Mouse (Mus musculus): ENCODE data around the gene Cox17. TPM values are rescaled to one million over a fixed set of nuclear protein-coding genes. Genes with fewer than 3 reads are reported as not detected.

The Cox17 gene
- total RNA-seq, 2 experiments from 2014 or later, result 127 to 139 TPM

DNA sequence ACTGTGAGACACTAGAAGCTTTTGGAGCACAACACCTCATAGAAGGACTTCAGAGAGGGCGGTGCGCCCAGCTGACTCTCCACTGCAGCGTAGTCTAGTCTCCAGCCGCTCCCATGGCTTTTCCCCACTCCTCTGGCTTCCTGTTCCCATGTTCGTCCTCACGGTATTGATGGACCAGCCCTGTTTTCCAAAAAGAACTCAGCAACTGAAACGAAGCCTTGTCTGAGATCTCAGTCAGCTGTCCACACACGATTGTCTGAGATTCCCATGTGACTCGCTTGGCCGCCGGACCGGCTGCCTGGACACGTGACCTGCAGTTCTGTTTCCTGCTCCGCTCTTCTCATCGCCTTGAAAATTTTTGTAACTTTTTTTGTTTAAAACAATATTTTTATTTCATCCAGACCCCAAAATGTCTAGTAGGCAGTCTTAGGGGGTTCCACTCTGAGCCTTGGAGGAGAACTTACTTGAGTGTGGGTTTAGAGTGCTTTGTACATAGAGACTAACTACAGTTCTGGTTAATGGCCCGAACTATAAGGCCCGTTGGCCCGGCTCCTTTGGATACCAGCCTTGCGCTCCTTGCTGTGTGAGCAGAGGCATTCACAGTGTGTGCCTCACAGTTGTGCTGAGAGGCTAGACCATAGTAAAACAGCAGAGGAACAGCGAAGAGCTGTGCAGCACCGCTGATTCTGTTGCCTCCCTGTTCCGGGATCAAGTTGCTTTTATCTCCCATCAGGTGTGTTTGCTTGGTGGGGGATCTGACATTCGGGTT is 45.5 kb downstream of the Cox17 start:
- DNase-seq, result peak; percentile 72

DNA sequence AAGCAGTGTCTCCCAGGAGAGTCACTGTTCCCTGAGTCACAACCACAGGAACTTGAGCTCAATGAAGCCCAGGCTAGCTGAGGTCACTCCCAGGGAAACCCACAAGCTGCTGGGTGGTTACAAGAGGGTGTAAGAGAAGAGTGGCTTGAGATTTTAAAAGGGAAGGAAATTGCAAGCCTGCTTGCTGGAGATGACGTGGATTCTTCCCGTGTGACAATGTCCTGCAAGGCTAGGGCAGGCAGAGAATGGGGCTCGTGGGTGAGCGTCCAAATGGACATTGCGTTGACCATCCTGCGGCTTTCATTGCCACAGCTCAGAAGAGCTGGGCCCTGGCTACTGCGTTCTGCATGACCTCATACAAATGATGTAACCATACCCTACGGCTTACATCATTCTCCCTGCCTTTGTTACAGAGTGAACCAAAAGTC is 47.4 kb downstream of the Cox17 start:
- DNase-seq, result no peak

DNA sequence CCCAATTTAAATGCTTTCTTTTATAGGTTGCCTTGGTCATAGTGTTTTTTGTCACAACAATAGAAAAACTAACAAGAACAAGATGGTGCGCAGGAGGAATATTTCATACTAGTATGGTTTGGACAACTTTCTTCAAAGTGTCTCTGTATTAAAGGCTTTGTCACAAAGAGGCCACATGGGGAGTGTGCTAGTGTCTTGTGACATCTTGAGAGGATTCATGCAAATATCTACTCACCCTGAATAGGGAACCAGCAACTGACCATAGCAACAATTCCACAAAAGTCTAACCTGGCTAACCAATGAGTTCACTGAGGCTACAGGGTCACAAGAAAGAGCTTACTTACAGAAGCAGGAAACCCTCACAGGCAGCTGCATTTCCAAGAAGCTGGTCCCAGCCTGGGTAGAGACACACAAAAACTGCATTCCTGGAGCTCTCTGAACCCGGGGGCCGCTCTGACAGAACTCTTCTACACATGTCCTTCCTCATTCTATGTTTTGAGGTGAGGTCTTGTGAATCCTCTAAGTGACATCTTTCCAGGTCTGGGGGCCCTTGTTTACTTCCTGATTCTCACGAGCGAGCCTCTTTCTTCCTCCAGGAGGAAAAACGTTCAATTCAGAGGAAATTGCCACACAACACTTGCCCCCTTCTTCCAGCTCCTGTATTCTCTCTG is 48.4 kb downstream of the Cox17 start:
- no peak for DNase-seq

DNA sequence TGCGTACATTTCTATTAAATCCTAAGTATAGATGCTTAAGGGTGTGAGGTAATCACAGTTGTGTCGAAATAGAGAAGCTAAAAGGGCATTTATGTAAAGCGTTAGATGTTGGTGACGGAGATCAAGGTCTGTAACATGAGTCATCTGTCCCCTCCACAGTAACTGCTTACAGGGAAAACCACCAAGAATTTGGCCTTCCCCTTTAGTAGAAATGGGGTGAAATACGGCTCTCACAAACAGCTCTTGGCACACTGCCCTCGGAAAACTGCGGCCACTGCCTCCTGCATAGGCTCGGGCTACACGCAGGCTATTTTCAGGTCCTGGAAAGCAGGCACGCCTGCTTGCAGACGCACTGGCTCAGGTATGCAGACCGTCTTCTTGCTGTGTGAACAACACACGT is 49.4 kb downstream of the Cox17 start:
- peak; percentile 72 for DNase-seq

DNA sequence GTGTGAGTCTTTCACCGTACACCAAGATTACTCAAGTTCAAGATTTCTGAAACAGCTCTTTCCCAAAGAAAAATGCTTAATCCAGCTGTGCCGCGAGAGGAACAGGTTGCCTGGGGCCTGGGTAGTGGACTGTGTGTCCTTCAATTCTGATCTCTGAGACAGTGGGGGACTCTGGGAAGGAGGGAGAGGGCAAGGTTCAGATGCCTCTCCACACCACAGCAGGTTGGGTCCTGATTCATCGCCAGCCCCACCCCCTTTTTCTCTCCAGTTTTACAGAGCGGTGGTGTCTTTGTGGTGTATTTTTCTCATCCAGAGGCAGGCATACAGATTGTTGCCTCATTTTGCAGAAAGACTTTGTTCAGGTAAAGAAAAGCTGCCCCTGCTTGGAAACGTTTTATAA is 51.5 kb downstream of the Cox17 start:
- no peak for DNase-seq

DNA sequence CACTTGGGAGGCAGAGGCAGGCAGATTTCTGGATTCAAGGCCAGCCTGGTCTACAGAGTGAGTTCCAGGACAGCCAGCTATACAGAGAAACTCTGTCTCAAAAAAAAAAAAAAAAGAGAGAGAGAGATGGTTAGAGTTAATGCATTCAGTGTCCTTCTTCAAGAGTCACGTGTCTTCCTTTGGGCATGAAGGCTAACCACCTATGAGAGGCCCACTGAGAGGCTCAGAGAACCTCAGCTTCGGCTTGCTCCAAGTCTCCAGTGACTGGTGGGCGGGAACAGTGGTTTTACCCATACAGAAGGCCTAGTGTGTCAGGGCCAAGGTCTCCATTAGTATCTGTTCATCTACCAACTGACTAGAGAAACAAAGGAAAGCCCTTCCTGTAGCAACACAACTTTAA is 52.3 kb downstream of the Cox17 start:
- no peak for DNase-seq

DNA sequence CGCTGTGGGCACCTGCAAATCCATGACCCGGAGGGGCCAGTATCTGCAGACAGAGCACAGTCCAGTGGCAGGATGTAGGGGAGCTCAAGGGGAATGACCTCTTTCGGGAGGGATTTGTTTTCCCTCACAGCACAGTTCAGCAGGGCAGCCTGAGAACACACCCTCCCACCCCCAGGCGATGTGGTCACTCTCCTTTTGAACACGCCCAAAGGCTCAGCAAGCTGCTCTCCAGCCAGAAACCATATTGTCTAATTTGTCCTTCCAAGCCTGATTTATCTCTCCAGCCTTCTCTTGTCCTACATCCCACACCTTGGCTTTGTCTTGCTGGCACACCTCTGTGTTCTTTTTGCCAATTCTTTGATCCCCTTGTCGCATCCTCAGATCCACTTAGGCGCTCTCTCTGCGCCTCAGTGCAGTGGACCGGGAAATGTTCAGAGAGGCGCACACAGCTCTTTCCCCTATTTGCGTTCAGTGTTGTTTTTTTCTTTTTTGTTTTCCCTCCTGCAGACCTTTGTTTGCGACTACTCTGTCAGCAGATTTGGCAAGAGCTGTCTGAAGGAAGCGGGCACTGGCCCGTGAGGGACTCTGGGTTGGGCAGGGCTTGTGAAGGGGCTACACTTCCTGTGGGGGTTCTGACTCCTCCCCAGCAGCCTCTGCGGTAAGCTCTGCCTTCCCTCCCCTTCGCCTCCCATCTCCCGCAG is 52.9 kb downstream of the Cox17 start:
- peak; percentile 36 for DNase-seq

DNA sequence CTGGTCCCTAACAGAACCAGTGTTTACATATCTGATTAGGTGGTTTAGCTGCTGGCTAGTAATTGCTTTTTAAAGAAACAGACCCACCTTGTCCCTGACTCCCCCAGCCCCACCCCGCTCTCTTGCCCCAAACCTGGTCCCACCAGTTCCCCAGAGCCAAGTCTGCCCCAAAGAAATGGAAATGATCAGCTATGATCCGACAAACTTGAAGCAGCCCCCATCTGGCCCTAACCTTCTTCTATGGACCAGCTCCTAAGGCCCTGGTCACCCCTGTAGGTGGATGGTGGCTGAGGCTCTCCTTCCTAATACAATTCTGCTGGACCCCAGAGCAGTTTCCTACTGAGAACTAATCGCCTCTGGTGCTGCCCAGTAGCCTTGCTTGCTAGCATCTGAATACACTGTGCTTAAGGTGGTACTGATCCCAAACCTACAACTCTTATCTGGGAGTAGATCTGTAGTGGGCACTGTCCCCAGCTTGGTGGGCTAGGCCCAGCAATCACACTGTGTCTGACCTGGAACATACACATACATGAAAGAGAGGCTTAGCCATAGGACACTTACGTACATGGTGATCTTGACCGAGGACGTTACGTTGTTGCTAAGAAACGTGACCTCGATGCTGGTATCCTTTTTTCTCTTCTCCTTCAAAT is 53.6 kb downstream of the Cox17 start:
- no peak for DNase-seq

DNA sequence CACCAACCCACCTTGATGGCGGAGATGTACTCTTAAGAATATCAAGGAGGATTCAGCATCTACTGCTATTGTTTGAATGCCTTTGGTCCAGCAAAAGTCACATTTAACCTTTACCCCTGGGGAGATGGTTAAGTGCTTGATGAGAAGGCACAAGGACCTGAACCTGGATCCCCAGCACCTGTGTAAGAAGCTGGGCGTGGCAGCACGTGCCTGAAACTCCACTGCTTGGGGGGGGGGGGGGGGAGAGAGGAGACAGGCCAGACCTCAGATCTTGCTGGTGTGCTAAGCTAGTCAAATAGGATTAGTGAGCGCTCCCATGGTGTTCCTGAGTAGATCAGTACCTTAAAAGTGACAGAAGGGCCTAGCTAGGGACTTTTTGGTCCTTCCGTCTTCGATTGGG is 54.7 kb downstream of the Cox17 start:
- DNase-seq, result no peak

Other genes with a start within 250 kb of the Cox17 start
- gene Nr1i2, start 52.2 kb upstream of the Cox17 start, total RNA-seq (2021), result not detected
- under 1 TPM in 1 of 2 experiments, not detected in 1; 0.11 TPM for gene Maats1, start 4.8 kb upstream of the Cox17 start, total RNA-seq (2021)
- not detected for gene Gm21987, start within 50 bp of the Cox17 start, total RNA-seq (2021)
- 10 to 100 TPM; 56.0 to 67.3 TPM for gene Popdc2, start 15.2 kb downstream of the Cox17 start, total RNA-seq (2021)
- 1 to 10 TPM; 1.4 to 1.6 TPM for gene Pla1a, start 86.2 kb downstream of the Cox17 start, total RNA-seq (2021)
- gene Adprh, start 105.7 kb downstream of the Cox17 start, total RNA-seq (2021), result 10 to 100 TPM; 32.4 to 33.1 TPM
- gene Cd80, start 108.6 kb downstream of the Cox17 start, total RNA-seq (2021), result under 1 TPM; 0.23 to 0.36 TPM
- 10 to 100 TPM; 34.8 to 41.2 TPM for gene Timmdc1, start 175.7 kb downstream of the Cox17 start, total RNA-seq (2021)
- gene Poglut1, start 203.3 kb downstream of the Cox17 start, total RNA-seq (2021), result 10 to 100 TPM in 1 of 2 experiments, 1 to 10 TPM in 1; 9.3 to 12.1 TPM
- gene Tmem39a, start 211.7 kb downstream of the Cox17 start, total RNA-seq (2021), result 10 to 100 TPM; 22.9 to 35.5 TPM

All from gastrocnemius, postnatal 10 days (tissue).